Mouse (Mus musculus) MEL (cell line): Measurements from ENCODE around the gene Cry2.

Source experiments
- CTCF ChIP-seq, 3 experiments: IDR thresholded peaks in 2 of 3; conservative IDR thresholded peaks in 1 of 3; 2 replicates each; pipeline ENCODE4 v1.5.1; 2011 to 2012; ENCODE audit warnings: low read length in 3 of 3, low read depth in 2 of 3, mild to moderate bottlenecking in 2 of 3, improper control_type of control experiment in 1 of 3, inconsistent platforms in 1 of 3, mixed read lengths in 1 of 3, moderate library complexity in 1 of 3; ENCODE audit not compliant: control insufficient read depth in 1 of 3, insufficient read depth in 1 of 3, poor library complexity in 1 of 3, severe bottlenecking in 1 of 3
- EP300 ChIP-seq, 2 experiments: IDR thresholded peaks; 2 replicates each; pipeline ENCODE4 v1.6.1; 2011; ENCODE audit warnings: improper control_type of control experiment in 2 of 2, low read length in 2 of 2, low read depth in 1 of 2, mild to moderate bottlenecking in 1 of 2

DNA sequence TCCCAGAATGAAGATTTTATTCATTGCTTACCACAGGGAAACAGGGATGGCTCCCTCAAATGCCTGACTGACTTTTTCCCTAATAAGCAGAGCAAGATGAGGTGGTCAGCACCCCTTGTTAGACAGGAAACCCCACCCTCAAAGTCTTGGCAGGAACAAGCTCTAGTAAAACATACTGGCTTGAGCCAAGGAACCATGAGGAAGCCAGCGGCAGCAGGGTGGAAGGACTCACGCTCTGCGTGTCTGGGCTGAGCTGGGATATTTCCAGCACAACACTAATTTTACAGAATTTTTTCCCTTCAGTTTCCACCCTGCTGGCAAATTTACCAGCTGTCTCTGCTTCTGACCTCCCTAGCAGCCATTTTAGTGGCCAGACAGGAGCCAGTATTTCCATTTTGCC is 7.4 kb downstream of the Cry2 start:
- TF ChIP-seq CTCF (IDR thresholded peaks at IDR 0.05 in 2 of 3, conservative IDR thresholded peaks at IDR 0.05 in 1 of 3; ENCODE audit: control insufficient read depth in 1 of 3, insufficient read depth in 1 of 3, low read depth in 2 of 3, low read length in 3 of 3, poor library complexity in 1 of 3, severe bottlenecking in 1 of 3) (no peak), EP300 (IDR thresholded peaks at IDR 0.05; ENCODE audit: low read depth in 1 of 2, low read length in 2 of 2) (no peak)
